Mouse (Mus musculus) neural tube, embryonic 12.5 days (tissue): ENCODE results near the gene Rnf123. TPM values are rescaled to one million over a fixed set of nuclear protein-coding genes. Genes with fewer than 3 reads are reported as not detected.
"Not testable (repeated sequence)": the region's sequence is repeated elsewhere in the genome, so short reads cannot be mapped to it uniquely, and the experiment has no call there.

Experiments
- ATAC-seq: fragments of 200-750 bp; cut with Nextera tagmentation; 2 replicates; pipeline ENCODE4 v1.8.0; 2017; ENCODE audit warnings: low read depth, mild to moderate bottlenecking, moderate TSS enrichment, moderate library complexity; ENCODE audit not compliant: low FRiP score
- H3K27ac ChIP-seq: fragments of 300-500 bp; sonication (generic); 2 replicates; pipeline ENCODE4 v1.5.1; 2016
- H3K27me3 ChIP-seq: fragments of 300-500 bp; sonication (generic); replicated peaks from 2 replicates; pipeline ENCODE4 v1.6.1; 2016; ENCODE audit warnings: mild to moderate bottlenecking
- H3K36me3 ChIP-seq: fragments of 300-500 bp; sonication (generic); 2 replicates; pipeline ENCODE4 v1.6.1; 2016; ENCODE audit warnings: mild to moderate bottlenecking
- H3K4me1 ChIP-seq: fragments of 300-500 bp; sonication (generic); 2 replicates; pipeline ENCODE4 v1.6.1; 2016
- H3K4me2 ChIP-seq: fragments of 300-500 bp; sonication (generic); replicated peaks from 2 replicates; pipeline ENCODE4 v1.6.1; 2016; ENCODE audit warnings: mild to moderate bottlenecking
- H3K4me3 ChIP-seq: fragments of 300-500 bp; sonication (generic); 2 replicates; pipeline ENCODE4 v1.5.1; 2016
- H3K9ac ChIP-seq: fragments of 300-500 bp; sonication (generic); 2 replicates; pipeline ENCODE4 v1.6.1; 2016; ENCODE audit warnings: mild to moderate bottlenecking
- H3K9me3 ChIP-seq: fragments of 300-500 bp; sonication (generic); 2 replicates; pipeline ENCODE4 v1.6.1; 2016; ENCODE audit warnings: mild to moderate bottlenecking
- WGBS: fragments of 180-500 bp; shearing (Covaris S2); methylation state at CpG from one replicate; pipeline ENCODE4 v1.1.7; 2016; 5-methylcytosine and 5-hydroxymethylcytosine counted together
- polyA plus RNA-seq: library from polyadenylated mRNA; unstranded; fragments of >200 nt; fragmentation: Nextera tagmentation; extraction: Ambion mirVana; gene quantifications from 2 replicates; pipeline ENCODE4 v1.2.1, GENCODE M21; 2016

The Rnf123 gene
- polyA plus RNA-seq, 1 experiment from 2014 or later = 43.5 TPM

DNA sequence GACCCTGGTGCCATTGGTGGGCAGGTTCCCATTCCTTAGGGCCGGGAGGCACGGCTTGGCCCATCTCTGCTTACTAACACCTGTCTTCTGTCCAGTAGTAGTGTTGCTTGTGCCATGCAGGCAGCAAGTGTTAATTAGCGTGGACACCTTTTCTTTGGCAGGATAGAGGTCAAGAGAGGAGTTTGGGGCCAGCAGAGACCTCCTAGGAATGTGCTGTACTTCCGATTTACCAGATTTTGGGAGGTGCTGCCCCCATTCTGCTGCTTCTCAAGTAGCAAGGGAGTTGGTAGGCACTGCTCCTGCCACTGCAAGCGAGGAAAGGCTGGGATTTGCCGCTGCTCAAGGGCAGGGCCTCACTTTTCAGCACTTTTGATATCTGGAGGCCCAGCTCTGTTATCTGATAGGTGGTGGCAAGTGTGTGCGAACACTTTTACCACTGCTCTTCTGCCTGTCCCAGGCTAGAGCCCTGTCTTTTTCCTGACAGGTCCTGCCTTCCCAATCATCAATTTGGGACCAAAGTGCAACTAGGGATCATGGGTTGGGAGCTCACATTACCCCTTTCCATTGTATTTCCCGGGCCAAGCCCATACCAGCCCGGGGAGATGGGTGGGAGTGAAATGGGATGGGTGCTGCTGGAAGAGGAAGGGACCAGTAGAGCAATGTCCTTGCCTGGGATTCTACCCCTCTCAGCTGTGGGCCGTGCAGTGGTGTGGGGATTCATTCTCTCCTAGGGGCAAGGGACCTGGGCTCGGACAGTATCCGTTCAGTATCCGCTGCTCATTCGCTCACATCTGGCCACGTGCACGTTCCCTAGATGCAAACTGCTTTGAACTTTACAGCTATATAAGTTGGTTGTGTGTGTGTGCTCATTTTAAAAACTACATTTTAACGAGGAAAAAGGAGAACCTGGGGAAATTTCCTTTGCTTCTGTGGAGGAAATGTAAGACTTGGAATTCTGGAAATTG, 35.3 kb downstream of the Rnf123 start:
- peak overlapping the region; percentile 86 for H3K4me2 ChIP-seq
- H3K27me3 ChIP-seq = no peaks in the 10 kb centered on the region
- H3K27ac ChIP-seq = no peak overlapping the region
- peak overlapping the region; percentile 45; the same call in 1 of the 2 replicates for H3K9ac ChIP-seq
- no peaks in the 10 kb centered on the region for H3K9me3 ChIP-seq
- WGBS = 50% methylated on average over 17 of the region's 17 CpGs
- H3K36me3 ChIP-seq = peaks cover 49% of the 10 kb centered on the region
- peaks cover 23% of the 10 kb centered on the region for H3K4me1 ChIP-seq
- H3K4me3 ChIP-seq = peak overlapping the region; percentile 70
- no peak for ATAC-seq

- H3K9me3 ChIP-seq = no peaks in the 10 kb centered on the region
- H3K4me3 ChIP-seq = no peak overlapping the region
- ATAC-seq = no peak
- peaks cover 23% of the 10 kb centered on the region for H3K4me1 ChIP-seq
- peaks cover 59% of the 10 kb centered on the region for H3K36me3 ChIP-seq
- H3K27ac ChIP-seq = no peak overlapping the region
- no peak overlapping the region for H3K9ac ChIP-seq
- WGBS = 89% methylated on average over 4 of the region's 4 CpGs
- H3K27me3 ChIP-seq = no peaks in the 10 kb centered on the region
- no peak overlapping the region for H3K4me2 ChIP-seq
These were observed 36.6 kb downstream of the Rnf123 start for GRCm38 (mm10) chr9:108046582-108046981.

DNA sequence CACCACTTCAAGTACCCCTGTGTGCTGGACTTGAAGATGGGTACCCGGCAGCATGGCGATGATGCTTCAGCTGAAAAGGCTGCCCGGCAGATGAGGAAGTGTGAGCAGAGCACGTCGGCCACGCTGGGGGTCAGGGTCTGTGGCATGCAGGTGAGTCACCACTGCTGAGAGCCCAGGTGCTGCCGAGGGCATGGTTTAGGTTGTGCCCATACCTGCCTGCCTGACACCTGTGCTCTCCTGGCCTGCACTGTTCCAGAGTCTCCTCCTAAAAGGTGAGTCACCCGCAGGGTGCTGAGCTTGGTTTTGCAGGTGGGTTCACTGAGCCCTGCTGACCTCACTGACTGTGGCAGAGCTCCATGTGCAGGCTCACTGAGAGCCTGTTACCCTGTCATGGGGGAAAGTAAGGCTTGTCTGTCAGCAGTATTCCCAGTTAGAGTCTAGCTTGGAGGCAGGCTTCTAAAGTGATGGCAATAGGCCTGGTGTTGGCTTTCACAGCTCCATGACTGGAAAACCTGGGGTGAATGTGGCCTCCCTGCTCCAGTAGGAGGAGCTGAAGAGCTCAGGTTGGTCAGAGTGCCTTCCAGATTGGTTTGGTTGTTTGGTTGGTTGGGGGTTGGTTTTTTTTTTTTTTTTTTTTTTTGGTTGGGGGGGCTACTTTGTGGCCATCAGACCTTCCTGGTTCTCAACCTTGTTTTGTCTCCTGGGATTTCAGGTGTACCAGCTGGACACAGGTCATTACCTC, 38.2 kb downstream of the Rnf123 start:
- no peaks in the 10 kb centered on the region for H3K27me3 ChIP-seq
- no peak overlapping the region for H3K9ac ChIP-seq
- 97% methylated on average over 8 of the region's 8 CpGs for WGBS
- H3K4me2 ChIP-seq = no peak overlapping the region
- no peaks in the 10 kb centered on the region for H3K9me3 ChIP-seq
- peaks cover 59% of the 10 kb centered on the region for H3K36me3 ChIP-seq
- H3K4me3 ChIP-seq = no peak overlapping the region
- ATAC-seq = no peak
- H3K4me1 ChIP-seq = peaks cover 16% of the 10 kb centered on the region
- no peak overlapping the region for H3K27ac ChIP-seq

GRCm38 (mm10) chr9:108035331-108036156, 47.6 kb downstream of the Rnf123 start:
- Histone ChIP-seq H3K36me3 (peaks cover 58% of the 10 kb centered on the region), H3K4me1 (no peaks in the 10 kb centered on the region)

GRCm38 (mm10) chr9:108032126-108032525, 51.0 kb downstream of the Rnf123 start:
- Histone ChIP-seq H3K9me3 (no peaks in the 10 kb centered on the region), H3K36me3 (peaks cover 56% of the 10 kb centered on the region), H3K4me2 (no peak overlapping the region), H3K27ac (no peak overlapping the region), H3K4me1 (no peaks in the 10 kb centered on the region), H3K9ac (no peak overlapping the region), H3K27me3 (no peaks in the 10 kb centered on the region), H3K4me3 (no peak overlapping the region)
- 94% methylated on average over 5 of the region's 5 CpGs for WGBS
- ATAC-seq = no peak

More at GRCm38 (mm10) chr9:108035331-108036156, 47.6 kb downstream of the Rnf123 start:
- H3K27ac ChIP-seq = no peak overlapping the region
- no peak overlapping the region for H3K9ac ChIP-seq
- H3K9me3 ChIP-seq = no peaks in the 10 kb centered on the region
- 100% methylated on average over 2 of the region's 2 CpGs for WGBS
- no peaks in the 10 kb centered on the region for H3K27me3 ChIP-seq
- ATAC-seq = no peak
- H3K4me2 ChIP-seq = no peak overlapping the region
- H3K4me3 ChIP-seq = no peak overlapping the region

GRCm38 (mm10) chr9:108027867-108028266, 55.3 kb downstream of the Rnf123 start:
- Histone ChIP-seq H3K27ac (no peak overlapping the region), H3K9me3 (no peaks in the 10 kb centered on the region), H3K4me1 (no peaks in the 10 kb centered on the region), H3K9ac (no peak overlapping the region), H3K27me3 (no peaks in the 10 kb centered on the region), H3K4me3 (no peak overlapping the region), H3K36me3 (peaks cover 59% of the 10 kb centered on the region), H3K4me2 (no peak overlapping the region)
- 97% methylated on average over 3 of the region's 3 CpGs for WGBS
- ATAC-seq = no peak

- Histone ChIP-seq H3K27ac (no peak overlapping the region), H3K4me1 (no peaks in the 10 kb centered on the region), H3K27me3 (no peaks in the 10 kb centered on the region), H3K9ac (no peak overlapping the region), H3K9me3 (no peaks in the 10 kb centered on the region), H3K4me3 (no peak overlapping the region), H3K36me3 (peaks cover 48% of the 10 kb centered on the region), H3K4me2 (no peak overlapping the region)
- ATAC-seq = no peak
- WGBS = 94% methylated on average over 3 of the region's 3 CpGs
These were observed 56.6 kb downstream of the Rnf123 start for GRCm38 (mm10) chr9:108026584-108026983.

GRCm38 (mm10) chr9:108023216-108023615, 59.9 kb downstream of the Rnf123 start:
- Histone ChIP-seq H3K27ac (no peak overlapping the region), H3K9me3 (no peaks in the 10 kb centered on the region), H3K4me2 (no peak overlapping the region), H3K9ac (no peak overlapping the region), H3K4me1 (no peaks in the 10 kb centered on the region), H3K36me3 (peaks cover 42% of the 10 kb centered on the region), H3K4me3 (no peak overlapping the region), H3K27me3 (no peaks in the 10 kb centered on the region)
- ATAC-seq = no peak
- 87% methylated on average over 3 of the region's 3 CpGs for WGBS

DNA sequence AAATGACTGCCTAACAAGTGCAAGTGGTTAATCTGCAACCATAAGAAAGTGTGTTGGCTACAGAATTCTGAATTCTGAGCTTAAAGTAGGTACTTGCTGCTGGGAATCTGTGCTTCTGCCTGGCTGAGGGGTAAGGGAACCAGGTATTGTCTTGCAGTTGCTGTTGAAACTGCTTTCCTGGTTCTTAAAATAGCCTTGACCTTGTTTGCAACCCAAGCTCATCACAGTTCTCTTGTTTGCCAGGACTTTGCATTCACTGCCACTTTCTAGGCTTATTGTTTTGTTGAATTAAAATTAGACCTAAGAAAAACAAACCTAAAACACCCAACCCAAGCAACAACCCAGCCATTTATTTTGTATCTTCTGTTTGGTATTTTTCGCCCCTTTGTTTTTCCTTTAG, 62.4 kb downstream of the Rnf123 start:
- no peak for ATAC-seq

DNA sequence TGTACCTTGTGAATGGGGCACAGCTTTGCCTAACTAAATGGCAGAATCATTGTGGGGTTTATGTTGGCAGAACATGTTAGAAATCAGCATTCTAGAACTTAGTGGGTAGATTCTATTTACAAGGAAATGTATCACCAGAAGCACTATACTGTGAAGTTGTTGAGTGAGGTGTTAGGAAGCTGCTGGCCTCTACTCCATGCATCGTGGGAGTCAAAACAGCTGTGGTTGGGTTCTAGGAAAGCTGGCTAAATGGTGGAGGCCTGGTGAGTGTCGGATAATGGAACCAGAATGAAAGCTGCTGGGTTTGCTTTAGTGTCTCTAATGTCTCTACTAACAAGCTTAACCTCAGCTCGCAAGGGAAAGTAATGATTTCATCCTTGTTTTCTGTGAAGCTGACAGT, 66.0 kb downstream of the Rnf123 start:
- H3K27me3 ChIP-seq = no peaks in the 10 kb centered on the region
- H3K9ac ChIP-seq = no peak overlapping the region
- no peak for ATAC-seq
- no peak overlapping the region for H3K4me2 ChIP-seq
- no peak overlapping the region for H3K27ac ChIP-seq
- H3K4me3 ChIP-seq = no peak overlapping the region
- no peaks in the 10 kb centered on the region for H3K4me1 ChIP-seq
- no peaks in the 10 kb centered on the region for H3K9me3 ChIP-seq
- H3K36me3 ChIP-seq = peaks cover 10% of the 10 kb centered on the region
- 83% methylated on average over 3 of the region's 3 CpGs for WGBS

More for the DNA sequence above, 62.4 kb downstream of the Rnf123 start:
- Histone ChIP-seq H3K27me3 (no peaks in the 10 kb centered on the region), H3K4me1 (no peaks in the 10 kb centered on the region), H3K4me2 (no peak overlapping the region), H3K36me3 (peaks cover 22% of the 10 kb centered on the region), H3K27ac (no peak overlapping the region), H3K9me3 (no peaks in the 10 kb centered on the region), H3K4me3 (no peak overlapping the region), H3K9ac (no peak overlapping the region)
- 95% methylated on average over 1 of the region's 1 CpGs for WGBS

DNA sequence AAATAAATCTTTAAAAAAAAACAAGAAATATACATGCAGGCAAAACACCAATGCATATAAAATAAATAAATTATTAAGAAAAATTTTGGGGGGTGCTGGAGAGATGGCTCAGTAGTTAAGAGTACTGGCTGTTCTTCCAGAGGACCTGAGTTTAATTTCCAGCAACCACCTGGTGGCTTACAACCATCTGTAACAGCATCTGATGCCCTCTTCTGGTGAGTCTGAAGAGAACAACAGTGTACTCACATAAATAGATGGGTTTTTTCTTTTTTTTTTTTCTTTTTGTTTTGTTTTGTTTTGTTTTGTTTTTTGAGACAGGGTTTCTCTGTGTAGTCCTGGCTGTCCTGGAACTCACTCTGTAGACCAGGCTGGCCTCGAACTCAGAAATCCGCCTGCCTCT, 69.6 kb downstream of the Rnf123 start:
- H3K4me2 ChIP-seq, H3K9me3 ChIP-seq, H3K27ac ChIP-seq, ATAC-seq, H3K9ac ChIP-seq, H3K27me3 ChIP-seq, H3K4me3 ChIP-seq, H3K36me3 ChIP-seq, H3K4me1 ChIP-seq: not testable (repeated sequence)
- 98% methylated on average over 2 of the region's 2 CpGs for whole genome bisulfite sequencing

GRCm38 (mm10) chr9:108010385-108010784, 72.8 kb downstream of the Rnf123 start:
- H3K36me3 ChIP-seq = peaks cover 8% of the 10 kb centered on the region
- no peak overlapping the region for H3K9ac ChIP-seq
- H3K4me3 ChIP-seq = no peak overlapping the region
- no peaks in the 10 kb centered on the region for H3K4me1 ChIP-seq
- no peak overlapping the region for H3K4me2 ChIP-seq
- H3K9me3 ChIP-seq = no peaks in the 10 kb centered on the region
- no peak overlapping the region for H3K27ac ChIP-seq
- no peaks in the 10 kb centered on the region for H3K27me3 ChIP-seq
- no peak for ATAC-seq
